Mouse (Mus musculus): ENCODE data around the gene Glrp1. TPM values are rescaled to one million over a fixed set of nuclear protein-coding genes. Genes with fewer than 3 reads are reported as not detected.

The Glrp1 gene
- polyA plus RNA-seq, 2 experiments, result 0.09 TPM; not detected in 1

DNA sequence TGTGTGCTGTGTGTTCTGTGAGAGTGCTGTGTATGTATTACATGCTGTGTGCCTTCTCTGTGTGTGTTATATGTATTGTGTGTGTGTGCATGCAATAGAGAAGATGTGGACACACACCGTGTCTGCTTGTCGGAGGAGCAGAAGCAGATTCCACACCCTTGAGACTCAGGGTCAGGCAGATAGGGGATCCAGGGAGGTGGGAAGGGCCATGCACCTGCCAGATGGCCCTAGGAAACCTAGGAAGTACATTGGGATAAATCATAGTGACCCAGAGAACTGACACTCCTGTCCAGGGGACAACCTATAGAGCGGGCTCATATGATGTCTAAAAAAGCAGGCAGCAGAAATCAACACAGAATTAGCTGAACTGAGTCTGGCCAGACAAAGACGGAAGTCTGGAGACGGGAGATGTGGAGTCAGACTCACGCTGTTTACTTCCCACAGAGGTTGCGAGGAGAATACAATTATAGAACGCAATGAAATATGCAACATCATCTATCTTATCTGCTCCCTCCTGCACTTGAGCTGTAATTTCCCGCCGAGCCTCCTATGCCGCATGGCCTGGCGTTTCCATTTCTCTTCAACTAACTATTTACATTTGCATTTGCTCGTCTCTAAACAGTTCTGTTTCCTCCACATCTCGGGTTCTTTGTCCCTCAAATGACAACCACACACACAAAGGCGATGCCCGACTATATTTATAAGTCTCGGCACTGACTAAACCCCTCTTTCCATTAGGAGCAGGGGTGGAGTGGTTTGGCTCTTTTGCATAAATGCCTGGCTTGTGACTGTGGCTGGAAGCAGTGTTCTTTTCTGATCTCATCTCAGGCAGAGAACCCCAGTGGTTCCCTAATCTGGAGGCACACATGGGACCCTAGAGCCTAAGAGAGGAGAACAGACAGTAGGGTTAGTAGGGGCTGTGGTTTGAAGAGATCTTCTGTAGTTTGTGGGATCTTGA lies 27.4 kb downstream of the Glrp1 start:
- Histone ChIP-seq H3K4me3 (ENCODE audit: insufficient read depth in 1 of 2, low read depth in 2 of 2, low read length in 2 of 2) (no peak overlapping the region), H3K27me3 (ENCODE audit: control insufficient read depth, insufficient read depth, low read length) (no peaks in the 10 kb centered on the region), H3K9ac (replicated peaks) (peak overlapping the region; percentile 47), H3K36me3 (replicated peaks; ENCODE audit: control insufficient read depth, insufficient read depth, low read depth) (no peaks in the 10 kb centered on the region), H3K27ac (peak overlapping the region; percentile 95), H3K9me3 (ENCODE audit: control insufficient read depth, low read length) (no peaks in the 10 kb centered on the region), H3K4me2 (ENCODE audit: low read depth) (peak overlapping the region; percentile 71), H3K4me1 (replicated peaks; ENCODE audit: control insufficient read depth in 2 of 2, insufficient read depth in 2 of 2, low read length in 1 of 2) (peaks cover 37 to 46% of the 10 kb centered on the region in 2 experiments)
- DNase-seq (ENCODE audit: low read depth in 3 of 3, low spot score in 3 of 3) (peak; percentile 63 to 71 (median 64)), ATAC-seq (ENCODE audit: insufficient read depth) (peak; percentile 92)
- TF ChIP-seq CTCF (IDR thresholded peaks at IDR 0.05; ENCODE audit: low read depth), result no peak
- peak; percentile 80 for TF ChIP-seq EP300 (IDR thresholded peaks at IDR 0.05; ENCODE audit: low read depth)
- WGBS (ENCODE audit: insufficient replicate concordance), result 20% methylated on average over 17 of the region's 17 CpGs

GRCm38 (mm10) chr1:88480594-88480993 lies 29.3 kb downstream of the Glrp1 start:
- Histone ChIP-seq H3K4me1 (replicated peaks; ENCODE audit: control insufficient read depth in 2 of 2, insufficient read depth in 2 of 2, low read length in 1 of 2) (peaks cover 40 to 49% of the 10 kb centered on the region in 2 experiments), H3K27ac (no peak overlapping the region)
- WGBS (ENCODE audit: insufficient replicate concordance), result 83% methylated on average over 8 of the region's 8 CpGs

DNA sequence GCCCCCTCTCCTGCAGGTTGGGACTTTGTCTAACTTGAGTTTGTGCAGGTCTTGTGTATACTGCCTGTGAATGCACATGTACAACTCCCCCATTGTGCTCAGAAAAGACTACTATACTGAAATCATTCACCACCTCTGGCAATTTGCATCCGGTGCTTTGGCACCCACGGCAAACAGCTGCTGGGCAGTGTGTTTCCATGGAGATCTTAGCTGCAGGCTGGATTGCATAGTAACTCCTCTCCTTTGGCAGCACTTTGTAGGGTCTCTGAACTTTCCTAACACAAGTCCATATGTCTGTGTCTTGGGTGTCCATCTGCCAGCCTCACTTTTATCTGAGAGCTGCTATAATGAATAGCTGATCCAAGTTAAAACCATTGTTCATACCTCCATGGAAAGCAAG lies 31.7 kb downstream of the Glrp1 start:
- WGBS (ENCODE audit: insufficient replicate concordance), result 79% methylated on average over 2 of the region's 2 CpGs
- Histone ChIP-seq H3K27me3 (ENCODE audit: control insufficient read depth, insufficient read depth, low read length) (no peaks in the 10 kb centered on the region), H3K9me3 (ENCODE audit: control insufficient read depth, low read length) (no peaks in the 10 kb centered on the region), H3K4me3 (ENCODE audit: insufficient read depth in 1 of 2, low read depth in 2 of 2, low read length in 2 of 2) (no peak overlapping the region), H3K27ac (no peak overlapping the region), H3K4me2 (ENCODE audit: low read depth) (no peak overlapping the region), H3K36me3 (replicated peaks; ENCODE audit: control insufficient read depth, insufficient read depth, low read depth) (no peaks in the 10 kb centered on the region), H3K9ac (replicated peaks) (no peak overlapping the region), H3K4me1 (replicated peaks; ENCODE audit: control insufficient read depth in 2 of 2, insufficient read depth in 2 of 2, low read length in 1 of 2) (peaks cover 35 to 47% of the 10 kb centered on the region in 2 experiments)
- TF ChIP-seq CTCF (IDR thresholded peaks at IDR 0.05; ENCODE audit: low read depth), result no peak
- TF ChIP-seq EP300 (IDR thresholded peaks at IDR 0.05; ENCODE audit: low read depth), result no peak
- DNase-seq (ENCODE audit: low read depth in 3 of 3, low spot score in 3 of 3) (no peak), ATAC-seq (ENCODE audit: insufficient read depth) (no peak)

More at GRCm38 (mm10) chr1:88480594-88480993, 29.3 kb downstream of the Glrp1 start:
- TF ChIP-seq CTCF (IDR thresholded peaks at IDR 0.05; ENCODE audit: low read depth) (no peak), EP300 (IDR thresholded peaks at IDR 0.05; ENCODE audit: low read depth) (no peak)
- DNase-seq (ENCODE audit: low read depth in 3 of 3, low spot score in 3 of 3) (no peak), ATAC-seq (ENCODE audit: insufficient read depth) (no peak)
- Histone ChIP-seq H3K9ac (replicated peaks) (no peak overlapping the region), H3K9me3 (ENCODE audit: control insufficient read depth, low read length) (no peaks in the 10 kb centered on the region), H3K4me2 (ENCODE audit: low read depth) (no peak overlapping the region), H3K36me3 (replicated peaks; ENCODE audit: control insufficient read depth, insufficient read depth, low read depth) (no peaks in the 10 kb centered on the region), H3K4me3 (ENCODE audit: insufficient read depth in 1 of 2, low read depth in 2 of 2, low read length in 2 of 2) (no peak overlapping the region), H3K27me3 (ENCODE audit: control insufficient read depth, insufficient read depth, low read length) (no peaks in the 10 kb centered on the region)

- H3K36me3 ChIP-seq (replicated peaks; ENCODE audit: control insufficient read depth, insufficient read depth, low read depth), result no peaks in the 10 kb centered on the region
- no peak overlapping the region for H3K4me3 ChIP-seq (ENCODE audit: insufficient read depth in 1 of 2, low read depth in 2 of 2, low read length in 2 of 2)
- H3K27me3 ChIP-seq (ENCODE audit: control insufficient read depth, insufficient read depth, low read length), result no peaks in the 10 kb centered on the region
- H3K4me1 ChIP-seq (replicated peaks; ENCODE audit: control insufficient read depth in 2 of 2, insufficient read depth in 2 of 2, low read length in 1 of 2), result peaks cover 19 to 31% of the 10 kb centered on the region in 2 experiments
- DNase-seq (ENCODE audit: low read depth in 3 of 3, low spot score in 3 of 3) (no peak), ATAC-seq (ENCODE audit: insufficient read depth) (no peak)
- no peaks in the 10 kb centered on the region for H3K9me3 ChIP-seq (ENCODE audit: control insufficient read depth, low read length)
- no peak overlapping the region for H3K9ac ChIP-seq (replicated peaks)
- TF ChIP-seq CTCF (IDR thresholded peaks at IDR 0.05; ENCODE audit: low read depth) (no peak), EP300 (IDR thresholded peaks at IDR 0.05; ENCODE audit: low read depth) (no peak)
- 86% methylated on average over 20 of the region's 20 CpGs for WGBS (ENCODE audit: insufficient replicate concordance)
- no peak overlapping the region for H3K4me2 ChIP-seq (ENCODE audit: low read depth)
- no peak overlapping the region for H3K27ac ChIP-seq
Observed at GRCm38 (mm10) chr1:88476554-88477085, 33.2 kb downstream of the Glrp1 start.

DNA sequence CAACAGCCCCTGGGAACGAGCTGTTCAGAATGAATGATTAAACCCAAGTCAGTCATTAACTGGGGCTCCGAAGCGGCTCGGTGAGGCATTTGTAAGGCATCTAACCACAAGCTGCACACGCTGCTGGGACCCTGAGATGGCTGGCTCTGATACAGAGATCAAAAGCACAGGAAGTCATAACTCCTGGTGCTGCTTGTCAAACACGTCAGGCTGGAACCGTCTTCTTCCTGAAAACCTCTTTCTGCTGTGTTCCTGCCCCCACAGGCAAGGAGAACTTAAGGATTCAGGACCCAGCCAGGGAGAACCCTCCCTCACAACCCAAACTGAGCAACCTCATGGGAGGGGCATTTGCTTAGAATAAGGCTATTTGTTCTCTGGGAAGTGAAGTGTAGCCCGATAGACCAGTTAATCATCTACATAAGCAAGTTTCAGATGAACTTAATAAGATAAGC lies 34.3 kb downstream of the Glrp1 start:
- DNase-seq (ENCODE audit: low read depth in 3 of 3, low spot score in 3 of 3) (no peak), ATAC-seq (ENCODE audit: insufficient read depth) (no peak)
- Histone ChIP-seq H3K9me3 (ENCODE audit: control insufficient read depth, low read length) (no peaks in the 10 kb centered on the region), H3K4me3 (ENCODE audit: insufficient read depth in 1 of 2, low read depth in 2 of 2, low read length in 2 of 2) (no peak overlapping the region), H3K9ac (replicated peaks) (no peak overlapping the region), H3K4me1 (replicated peaks; ENCODE audit: control insufficient read depth in 2 of 2, insufficient read depth in 2 of 2, low read length in 1 of 2) (peaks cover 10 to 21% of the 10 kb centered on the region in 2 experiments), H3K4me2 (ENCODE audit: low read depth) (no peak overlapping the region), H3K27ac (no peak overlapping the region), H3K27me3 (ENCODE audit: control insufficient read depth, insufficient read depth, low read length) (no peaks in the 10 kb centered on the region), H3K36me3 (replicated peaks; ENCODE audit: control insufficient read depth, insufficient read depth, low read depth) (no peaks in the 10 kb centered on the region)
- no peak for TF ChIP-seq EP300 (IDR thresholded peaks at IDR 0.05; ENCODE audit: low read depth)
- no peak for TF ChIP-seq CTCF (IDR thresholded peaks at IDR 0.05; ENCODE audit: low read depth)
- 5% methylated on average over 8 of the region's 8 CpGs for WGBS (ENCODE audit: insufficient replicate concordance)

All from liver, embryonic 14.5 days (tissue).